Mouse (Mus musculus) cerebellum, adult 2 months (tissue): ENCODE measurements at regions not wholly inside any gene's neighbourhood (a gene's known extent, or its start where the extent isn't known, plus 50 kb on each side); places are given as distances from the start of the nearest gene placed in this dataset.

ENCODE experiments used
- CTCF ChIP-seq: fragments of 200-500 bp; IDR thresholded peaks from 2 replicates; pipeline ENCODE4 v1.5.1; 2011; ENCODE audit warnings: low read depth, mild to moderate bottlenecking, control low read depth, low read length, moderate library complexity, borderline replicate concordance; ENCODE audit not compliant: insufficient read depth
- POLR2A ChIP-seq: fragments of 200-500 bp; IDR thresholded peaks from 2 replicates; pipeline ENCODE4 v1.6.1; 2011; ENCODE audit warnings: low read length, control low read depth, borderline replicate concordance; ENCODE audit not compliant: insufficient read depth

GRCm38 (mm10) chr6:31188066-31188465 lies 210.5 kb upstream of the Mkln1 start:
- no peak for TF ChIP-seq CTCF
- no peak for TF ChIP-seq POLR2A
